Mouse (Mus musculus) ES-Bruce4 (cell line): ENCODE measurements around the gene Olfr824.

Source experiments
- CTCF ChIP-seq: IDR thresholded peaks from one replicate; pipeline ENCODE4 v1.8.1; 2011; ENCODE audit warnings: low read depth, low read length
- EP300 ChIP-seq: IDR thresholded peaks from 2 replicates; pipeline ENCODE4 v1.6.1; 2011; ENCODE audit warnings: low read depth, low read length; ENCODE audit not compliant: insufficient read depth
- POLR2A ChIP-seq: IDR thresholded peaks from one replicate; pipeline ENCODE4 v1.8.1; 2011; ENCODE audit warnings: low read length; ENCODE audit not compliant: insufficient read depth

DNA sequence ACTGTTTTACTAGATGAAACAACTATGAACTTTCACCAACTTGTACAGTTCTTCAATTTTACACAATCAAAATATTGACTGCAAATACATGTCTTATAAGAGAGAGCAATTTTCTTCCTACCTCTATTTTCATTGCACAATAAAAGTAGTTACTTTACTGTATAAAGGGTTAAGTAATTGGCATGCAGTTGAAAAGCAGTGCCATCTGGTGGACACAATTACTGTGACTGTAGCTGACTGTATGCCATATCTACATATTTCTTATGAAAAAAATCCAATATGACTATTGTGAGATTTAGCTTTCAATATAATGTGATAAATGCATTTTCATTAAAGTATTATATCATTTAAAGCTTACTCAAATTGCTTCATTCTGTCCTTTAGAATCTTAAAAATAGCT lies 33.7 kb downstream of the Olfr824 start:
- no peak for TF ChIP-seq CTCF
- TF ChIP-seq POLR2A: no peak
- TF ChIP-seq EP300: no peak
